Mouse (Mus musculus) kidney, adult 2 months (tissue): ENCODE data around the gene 2810021J22Rik.

Experiments
- CTCF ChIP-seq: fragments of 200-500 bp; conservative IDR thresholded peaks from 2 replicates; pipeline ENCODE4 v1.5.1; 2011; ENCODE audit warnings: low read depth, mild to moderate bottlenecking, control low read depth, low read length, moderate library complexity, mixed read lengths; ENCODE audit not compliant: insufficient read depth, insufficient read length
- POLR2A ChIP-seq: fragments of 200-500 bp; IDR thresholded peaks from one replicate; pipeline ENCODE4 v1.6.1; 2011; ENCODE audit warnings: low read depth, low read length, control low read depth

DNA sequence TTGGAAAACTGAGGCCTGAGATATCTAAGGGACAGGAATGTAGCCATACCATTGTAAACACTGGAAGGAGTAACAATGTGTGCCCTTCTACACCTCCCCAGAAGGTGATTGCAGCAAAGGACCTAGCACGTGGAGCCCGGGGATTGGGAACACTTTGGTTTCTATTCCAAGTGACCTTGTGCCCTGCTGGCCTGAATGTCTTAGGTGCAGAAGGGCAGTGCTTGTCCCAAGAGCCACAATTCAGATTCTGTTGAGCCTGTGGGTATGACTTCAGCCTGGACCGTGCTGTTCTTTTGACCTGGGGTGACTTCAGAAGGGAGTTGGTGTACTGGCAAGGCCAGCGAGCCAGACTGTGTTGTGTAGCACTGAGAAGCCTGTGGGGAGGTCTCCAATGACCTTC, 3.9 kb downstream of the 2810021J22Rik start:
- TF ChIP-seq CTCF (no peak), POLR2A (no peak)
